8 mouse cellular contexts compared by ENCODE assay signal in genomic region chr15:97784561-97785161, GRCm38 (mm10). TPM values are rescaled to one million over a fixed set of nuclear protein-coding genes. Genes with fewer than 3 reads are reported as not detected.
A peak's percentile ranks its signal among the peaks of the same experiment; 100 is the strongest.
DNase-seq lines count a peak whose midpoint lies in the region; ATAC-seq and TF ChIP-seq lines count a peak whose summit lies in the region.

No protein-coding gene starts in this region.

- no peaks in the 10 kb centered on the region for H3K36me3 ChIP-seq in heart, embryonic 16.5 days (ENCODE audit: control insufficient read depth, insufficient read depth)
- peaks cover 0 to 49% of the 10 kb centered on the region in 2 experiments; a peak in 3 of 4 replicates for H3K36me3 ChIP-seq in MEL (ENCODE audit: control insufficient read depth in 1 of 2, insufficient read depth in 2 of 2, low read length in 2 of 2)
- H3K36me3 ChIP-seq in embryonic facial prominence, embryonic 14.5 days (ENCODE audit: control insufficient read depth, insufficient read depth, low read length): 0 out of 2 replicates have a peak, but pooled peaks cover 1% of the 10 kb centered on the region
- H3K36me3 ChIP-seq in midbrain, postnatal 0 days (ENCODE audit: insufficient read depth, low read length): no peaks in the 10 kb centered on the region

- 6% methylated on average over 44 of the region's 45 CpGs for WGBS in heart, embryonic 16.5 days
- WGBS in embryonic facial prominence, embryonic 14.5 days: 10% methylated on average over 29 of the region's 45 CpGs
- WGBS in midbrain, postnatal 0 days: 2% methylated on average over 44 of the region's 45 CpGs

- H3K27me3 ChIP-seq in heart, embryonic 16.5 days (ENCODE audit: control insufficient read depth, insufficient read depth, low read length): no peaks in the 10 kb centered on the region
- no peaks in the 10 kb centered on the region for H3K27me3 ChIP-seq in MEL (ENCODE audit: control insufficient read depth in 1 of 2, insufficient read depth in 2 of 2, low read length in 2 of 2)
- no peaks in the 10 kb centered on the region for H3K27me3 ChIP-seq in embryonic facial prominence, embryonic 14.5 days (replicated peaks; ENCODE audit: control insufficient read depth, insufficient read depth, low read length)
- H3K27me3 ChIP-seq in midbrain, postnatal 0 days (ENCODE audit: insufficient read depth, low read length): 0 out of 2 replicates have a peak, but pooled peaks cover 3% of the 10 kb centered on the region

- no peak for TF ChIP-seq POLR2A in MEL (IDR thresholded peaks at IDR 0.05; ENCODE audit: control insufficient read depth in 1 of 2, insufficient read depth in 1 of 2, low read depth in 1 of 2, low read length in 2 of 2, poor library complexity in 1 of 2)

- TF ChIP-seq RAD21 in MEL (IDR thresholded peaks at IDR 0.05; ENCODE audit: low read depth, low read length): no peak

- no peak for DNase-seq in heart, adult 9 months (ENCODE audit: low spot score in 2 of 2)
- peak; percentile 77 for DNase-seq in MEL (ENCODE audit: low read depth, low spot score)
- no peak for DNase-seq in embryonic facial prominence, embryonic 14.5 days (ENCODE audit: low spot score)
- peak; percentile 41 to 66 for DNase-seq in kidney, postnatal 36 days
- DNase-seq in midbrain, postnatal 0 days (ENCODE audit: low spot score): no peak
- DNase-seq in spleen, adult 18-20 months: no peak
- DNase-seq in gastrocnemius, postnatal 4 days (ENCODE audit: low spot score in 2 of 2): no peak

- H3K4me3 ChIP-seq in heart, embryonic 16.5 days (ENCODE audit: low read length): peak overlapping the region; percentile 76
- H3K4me3 ChIP-seq in MEL (ENCODE audit: control insufficient read depth in 1 of 2, insufficient read depth in 1 of 2, low read depth in 2 of 2, low read length in 2 of 2): peak overlapping the region; percentile 90 to 91
- peak overlapping the region; percentile 72 for H3K4me3 ChIP-seq in embryonic facial prominence, embryonic 14.5 days (ENCODE audit: low read depth, low read length)
- peak overlapping the region; percentile 73 for H3K4me3 ChIP-seq in midbrain, postnatal 0 days (ENCODE audit: low read depth, low read length)

- peak overlapping the region; percentile 87 for H3K4me2 ChIP-seq in heart, embryonic 16.5 days (ENCODE audit: low read depth, low read length)
- H3K4me2 ChIP-seq in embryonic facial prominence, embryonic 14.5 days (ENCODE audit: low read depth, low read length): peak overlapping the region; percentile 93
- H3K4me2 ChIP-seq in midbrain, postnatal 0 days (ENCODE audit: low read depth, low read length, poor library complexity, severe bottlenecking): peak overlapping the region; percentile 76

- H3K9me3 ChIP-seq in heart, embryonic 16.5 days (replicated peaks; ENCODE audit: control insufficient read depth, low read length): no peaks in the 10 kb centered on the region
- no peaks in the 10 kb centered on the region for H3K9me3 ChIP-seq in MEL (replicated peaks; ENCODE audit: insufficient read depth, low read length)
- H3K9me3 ChIP-seq in embryonic facial prominence, embryonic 14.5 days (ENCODE audit: control insufficient read depth, low read length): no peaks in the 10 kb centered on the region
- no peaks in the 10 kb centered on the region for H3K9me3 ChIP-seq in midbrain, postnatal 0 days (ENCODE audit: low read length)

- TF ChIP-seq EP300 in MEL (IDR thresholded peaks at IDR 0.05; ENCODE audit: low read depth in 1 of 2, low read length in 2 of 2): no peak

- H3K27ac ChIP-seq in heart, embryonic 16.5 days (ENCODE audit: low read length): peak overlapping the region; percentile 67
- peak overlapping the region; percentile 94 for H3K27ac ChIP-seq in MEL (ENCODE audit: control insufficient read depth, low read depth, low read length)
- H3K27ac ChIP-seq in embryonic facial prominence, embryonic 14.5 days (replicated peaks; ENCODE audit: low read depth, low read length): no peak overlapping the region
- peak overlapping the region; percentile 65 for H3K27ac ChIP-seq in midbrain, postnatal 0 days (ENCODE audit: low read depth, low read length)

- ATAC-seq in heart, embryonic 16.5 days (replicated peaks; ENCODE audit: extremely low read depth, insufficient read depth, low FRiP score): peak; percentile 26
- ATAC-seq in embryonic facial prominence, embryonic 14.5 days (ENCODE audit: low read depth): peak; percentile 41
- peak; percentile 66 for ATAC-seq in midbrain, postnatal 0 days (ENCODE audit: low FRiP score)

- peak overlapping the region; percentile 90 for H3K9ac ChIP-seq in heart, embryonic 16.5 days (ENCODE audit: low read length)
- peak overlapping the region; percentile 96 for H3K9ac ChIP-seq in MEL (ENCODE audit: control insufficient read depth, low read depth, low read length, poor library complexity, severe bottlenecking)
- peak overlapping the region; percentile 80 for H3K9ac ChIP-seq in embryonic facial prominence, embryonic 14.5 days (ENCODE audit: low read depth, low read length)
- peak overlapping the region; percentile 98 for H3K9ac ChIP-seq in midbrain, postnatal 0 days (replicated peaks; ENCODE audit: low read length, poor library complexity, severe bottlenecking)

- no peak for TF ChIP-seq CTCF in MEL (IDR thresholded peaks at IDR 0.05 in 2 of 3, conservative IDR thresholded peaks at IDR 0.05 in 1 of 3; ENCODE audit: control insufficient read depth in 1 of 3, insufficient read depth in 1 of 3, low read depth in 2 of 3, low read length in 3 of 3, poor library complexity in 1 of 3, severe bottlenecking in 1 of 3)
- TF ChIP-seq CTCF in midbrain, postnatal 0 days (IDR thresholded peaks at IDR 0.05): no peak

- H3K4me1 ChIP-seq in heart, embryonic 16.5 days (ENCODE audit: control insufficient read depth, insufficient read depth, low read length): peaks cover 39% of the 10 kb centered on the region
- H3K4me1 ChIP-seq in MEL (ENCODE audit: control insufficient read depth in 1 of 2, insufficient read depth in 2 of 2, low read length in 2 of 2): peaks cover 12 to 51% of the 10 kb centered on the region in 2 experiments
- H3K4me1 ChIP-seq in embryonic facial prominence, embryonic 14.5 days (ENCODE audit: control insufficient read depth, insufficient read depth, low read length): peaks cover 23% of the 10 kb centered on the region
- peaks cover 11% of the 10 kb centered on the region; the same call in 1 of the 2 replicates for H3K4me1 ChIP-seq in midbrain, postnatal 0 days (ENCODE audit: insufficient read depth, low read length)

- H3K79me2 ChIP-seq in MEL (ENCODE audit: control insufficient read depth, insufficient read depth, low read length, poor library complexity): peaks cover 29% of the 10 kb centered on the region

TF ChIP-seq in MEL, 35 proteins besides CTCF, POLR2A, EP300 and RAD21:
- TF ChIP-seq MAX (IDR thresholded peaks at IDR 0.05; ENCODE audit: low read length): no peak
- TF ChIP-seq CHD2 (IDR thresholded peaks at IDR 0.05; ENCODE audit: low read length): no peak
- no peak for TF ChIP-seq GABPA (IDR thresholded peaks at IDR 0.05; ENCODE audit: low read depth, low read length)
- TF ChIP-seq POLR2AphosphoS5 (IDR thresholded peaks at IDR 0.05; ENCODE audit: borderline replicate concordance, low read depth, low read length): peak; percentile 53; the same call in 1 of the 2 replicates
TF ChIP-seq in MEL: peak in this region for 1.

RNA-seq across cellular contexts. Expression of gene Slc48a1, which starts 6.3 kb away (rescaled TPM):
- 71.0 and 76.0 TPM in 2 replicates for polyA plus RNA-seq in heart, embryonic 16.5 days (2015; fragmentation: Nextera tagmentation; extraction: Ambion mirVana)
- total RNA-seq in MEL (2012; rRNA removed): 116 and 136 TPM in 2 replicates
- polyA plus RNA-seq in MEL (2012; ENCODE audit: insufficient read depth in 1 of 2, insufficient read length in 2 of 2, low read depth in 1 of 2, low replicate concordance in 2 of 2, missing spikeins in 1 of 2): 100 to 1,000 TPM in 1 of 2 experiments, not detected in 1; 299 TPM
- 37.5 and 41.9 TPM in 2 replicates for polyA plus RNA-seq in embryonic facial prominence, embryonic 14.5 days (2014; fragmentation: Nextera tagmentation; extraction: Ambion mirVana)
- total RNA-seq in midbrain, postnatal 0 days (2014; rRNA removed): 61.5 and 78.8 TPM in 2 replicates
- 152 and 173 TPM in 2 replicates for polyA plus RNA-seq in midbrain, postnatal 0 days (2015; fragmentation: Nextera tagmentation; extraction: Ambion mirVana)
- 10 to 100 TPM; 32.6 to 35.4 TPM for total RNA-seq in gastrocnemius, postnatal 4 days (2021)

RNA-seq across cellular contexts. Expression of gene Rapgef3, which starts 16.9 kb away (rescaled TPM):
- polyA plus RNA-seq in heart, embryonic 16.5 days (2015; fragmentation: Nextera tagmentation; extraction: Ambion mirVana): 26.3 and 28.7 TPM in 2 replicates
- total RNA-seq in MEL (2012; rRNA removed): 4.0 and 7.4 TPM in 2 replicates
- 1 to 10 TPM in 1 of 2 experiments, not detected in 1; 6.6 TPM for polyA plus RNA-seq in MEL (2012; ENCODE audit: insufficient read depth in 1 of 2, insufficient read length in 2 of 2, low read depth in 1 of 2, low replicate concordance in 2 of 2, missing spikeins in 1 of 2)
- 8.0 and 8.3 TPM in 2 replicates for polyA plus RNA-seq in embryonic facial prominence, embryonic 14.5 days (2014; fragmentation: Nextera tagmentation; extraction: Ambion mirVana)
- total RNA-seq in midbrain, postnatal 0 days (2014; rRNA removed): 34.9 and 39.7 TPM in 2 replicates
- 15.8 and 16.5 TPM in 2 replicates for polyA plus RNA-seq in midbrain, postnatal 0 days (2015; fragmentation: Nextera tagmentation; extraction: Ambion mirVana)
- 10 to 100 TPM in 1 of 2 experiments, 1 to 10 TPM in 1; 9.4 to 11.0 TPM for total RNA-seq in gastrocnemius, postnatal 4 days (2021)

RNA-seq across cellular contexts. Expression of gene Endou, which starts 53.5 kb away (rescaled TPM):
- polyA plus RNA-seq in heart, embryonic 16.5 days (2015; fragmentation: Nextera tagmentation; extraction: Ambion mirVana): 2.8 and 9.6 TPM in 2 replicates
- total RNA-seq in MEL (2012; rRNA removed): 0.07 and 0.08 TPM in 2 replicates
- under 1 TPM in 1 of 2 experiments, not detected in 1; 0.10 TPM for polyA plus RNA-seq in MEL (2012; ENCODE audit: insufficient read depth in 1 of 2, insufficient read length in 2 of 2, low read depth in 1 of 2, low replicate concordance in 2 of 2, missing spikeins in 1 of 2)
- 4.1 and 6.2 TPM in 2 replicates for polyA plus RNA-seq in embryonic facial prominence, embryonic 14.5 days (2014; fragmentation: Nextera tagmentation; extraction: Ambion mirVana)
- 0.33 and 0.66 TPM in 2 replicates for total RNA-seq in midbrain, postnatal 0 days (2014; rRNA removed)
- 0.20 TPM in 2 replicates for polyA plus RNA-seq in midbrain, postnatal 0 days (2015; fragmentation: Nextera tagmentation; extraction: Ambion mirVana)
- under 1 TPM; 0.74 to 0.86 TPM for total RNA-seq in gastrocnemius, postnatal 4 days (2021)

RNA-seq across cellular contexts. Expression of gene Hdac7, which starts 59.6 kb away (rescaled TPM):
- 30.9 and 31.7 TPM in 2 replicates for polyA plus RNA-seq in heart, embryonic 16.5 days (2015; fragmentation: Nextera tagmentation; extraction: Ambion mirVana)
- total RNA-seq in MEL (2012; rRNA removed): 100 and 102 TPM in 2 replicates
- polyA plus RNA-seq in MEL (2012; ENCODE audit: insufficient read depth in 1 of 2, insufficient read length in 2 of 2, low read depth in 1 of 2, low replicate concordance in 2 of 2, missing spikeins in 1 of 2): 100 to 1,000 TPM in 1 of 2 experiments, not detected in 1; 389 TPM
- polyA plus RNA-seq in embryonic facial prominence, embryonic 14.5 days (2014; fragmentation: Nextera tagmentation; extraction: Ambion mirVana): 30.8 and 31.7 TPM in 2 replicates
- total RNA-seq in midbrain, postnatal 0 days (2014; rRNA removed): 22.4 and 24.2 TPM in 2 replicates
- polyA plus RNA-seq in midbrain, postnatal 0 days (2015; fragmentation: Nextera tagmentation; extraction: Ambion mirVana): 28.7 and 29.2 TPM in 2 replicates
- total RNA-seq in gastrocnemius, postnatal 4 days (2021): 10 to 100 TPM; 53.6 to 57.9 TPM

Comparison
In these comparisons a context has a peak if more than half of its experiments do, and no peak if none do; other contexts are left out.
1. DNase-seq: peak in MEL (single experiment) and kidney, postnatal 36 days (2 of 2); none in heart, adult 9 months (0 of 2), embryonic facial prominence, embryonic 14.5 days (single experiment), midbrain, postnatal 0 days (single experiment), spleen, adult 18-20 months (0 of 2) and gastrocnemius, postnatal 4 days (0 of 2).
2. Peak in every context shown above with its lines, with median percentiles within 50 percentile points of each other: ATAC-seq, H3K4me2 ChIP-seq, H3K4me3 ChIP-seq and H3K9ac ChIP-seq.